Mouse (Mus musculus) stomach, postnatal 0 days (tissue): Measurements from ENCODE around the gene Rnf220.

Experiments
- CTCF ChIP-seq: IDR thresholded peaks from 2 replicates; pipeline ENCODE4 v1.5.1; 2016; ENCODE audit warnings: antibody characterized with exemption, low read depth, mild to moderate bottlenecking, moderate library complexity
- EP300 ChIP-seq: optimal IDR thresholded peaks from 2 replicates; pipeline ENCODE3; 2016; ENCODE audit warnings: antibody characterized with exemption

GRCm38 (mm10) chr4:117326915-117327314 is 169.9 kb downstream of the Rnf220 start:
- no peak for TF ChIP-seq CTCF
- no peak for TF ChIP-seq EP300
